Mouse (Mus musculus): ENCODE data around the gene Xpc.

Gene Xpc

GRCm38 (mm10) chr6:91515545-91516449, at the start of gene Xpc, which contains the start of gene Lsm3:
TSS of gene Xpc (minus strand) at chr6:91515888.
TSS of gene Lsm3 (plus strand) at chr6:91515928.
- DNase-seq, result peak; percentile 99

DNA sequence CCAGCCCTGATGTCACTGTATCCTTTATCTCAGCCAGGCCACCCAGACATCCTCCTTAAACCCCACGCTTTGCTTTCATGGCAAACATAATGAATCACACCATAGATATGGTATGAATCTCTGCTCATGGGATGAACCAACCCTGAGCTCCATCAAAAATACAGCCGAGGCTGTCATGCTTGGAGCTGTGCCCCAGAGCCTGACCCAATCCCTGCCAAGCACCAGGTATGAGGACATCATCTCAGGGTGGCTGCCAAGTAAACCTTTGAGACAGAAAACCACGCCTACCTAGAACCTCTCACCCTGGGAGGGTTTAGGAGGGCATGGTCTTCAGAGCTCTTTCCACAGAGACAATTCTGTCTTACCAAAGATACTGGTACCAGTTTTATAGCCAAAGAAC, 47.3 kb upstream of the Xpc start:
- DNase-seq, result no peak

DNA sequence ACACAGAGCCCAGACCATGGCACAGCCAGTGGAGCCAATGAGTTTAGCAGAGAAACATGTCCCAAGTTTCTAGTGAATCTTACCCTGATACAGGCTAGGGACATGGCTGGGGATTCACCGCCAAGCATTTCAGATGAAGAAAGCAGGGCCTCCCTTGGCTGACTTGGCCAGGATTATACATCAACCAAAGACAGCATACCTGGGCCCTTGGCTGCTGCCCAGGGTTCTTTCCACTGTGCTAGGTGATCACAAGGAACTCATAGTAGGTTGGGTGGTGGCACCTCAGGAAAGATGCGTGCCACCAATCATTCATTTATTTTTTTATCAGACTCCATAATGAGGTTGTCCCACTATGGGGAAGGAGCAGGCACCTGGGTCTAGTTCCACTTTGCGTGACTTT, 44.5 kb upstream of the Xpc start:
- no peak for DNase-seq

DNA sequence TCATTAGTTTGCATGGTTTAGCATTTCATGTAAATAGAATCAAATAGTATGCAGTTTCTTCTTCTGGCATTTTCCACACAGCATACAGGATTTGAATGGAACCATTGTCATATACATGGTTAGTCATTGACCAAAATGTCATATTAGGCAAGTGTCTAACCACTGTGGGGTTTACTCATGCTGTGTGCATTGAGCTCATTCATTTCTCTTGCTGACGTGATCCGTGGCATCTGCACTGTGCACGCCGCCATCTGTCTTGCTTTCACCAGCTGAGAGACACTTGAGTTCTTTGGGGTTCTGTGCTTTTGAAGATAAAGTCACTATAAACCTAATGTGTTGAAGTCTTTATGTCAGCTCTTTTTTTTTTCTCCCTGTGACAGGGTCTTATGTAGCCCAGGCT, 43.7 kb upstream of the Xpc start:
- no peak for DNase-seq

- no peak for DNase-seq
Measured at GRCm38 (mm10) chr6:91558565-91558964, 42.9 kb upstream of the Xpc start.

DNA sequence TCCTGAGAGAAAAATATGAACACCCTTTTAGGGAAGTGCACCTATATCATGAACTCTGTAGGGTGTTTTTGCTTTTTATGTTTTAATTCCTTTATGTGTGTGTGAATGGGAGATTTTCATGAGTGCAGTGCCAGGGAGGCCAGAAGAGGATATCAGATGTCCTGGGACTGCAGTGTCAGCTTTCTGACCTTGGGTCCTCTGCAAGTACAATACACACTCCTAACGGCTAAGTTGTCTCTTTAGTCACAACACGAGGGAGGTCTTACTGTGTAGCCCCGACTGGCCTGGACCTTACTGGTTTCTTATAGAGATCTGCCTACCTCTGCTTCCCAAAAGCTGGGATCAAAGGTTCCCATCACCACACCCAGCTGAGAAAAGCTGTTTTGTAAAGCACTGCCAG, 37.0 kb upstream of the Xpc start:
- no peak for DNase-seq

- DNase-seq, result no peak
Measured at GRCm38 (mm10) chr6:91551671-91552070, 36.0 kb upstream of the Xpc start.

- no peak for DNase-seq
Measured at GRCm38 (mm10) chr6:91549621-91550020, 33.9 kb upstream of the Xpc start.

- DNase-seq, result no peak
Measured at GRCm38 (mm10) chr6:91547313-91547712, 31.6 kb upstream of the Xpc start.

DNA sequence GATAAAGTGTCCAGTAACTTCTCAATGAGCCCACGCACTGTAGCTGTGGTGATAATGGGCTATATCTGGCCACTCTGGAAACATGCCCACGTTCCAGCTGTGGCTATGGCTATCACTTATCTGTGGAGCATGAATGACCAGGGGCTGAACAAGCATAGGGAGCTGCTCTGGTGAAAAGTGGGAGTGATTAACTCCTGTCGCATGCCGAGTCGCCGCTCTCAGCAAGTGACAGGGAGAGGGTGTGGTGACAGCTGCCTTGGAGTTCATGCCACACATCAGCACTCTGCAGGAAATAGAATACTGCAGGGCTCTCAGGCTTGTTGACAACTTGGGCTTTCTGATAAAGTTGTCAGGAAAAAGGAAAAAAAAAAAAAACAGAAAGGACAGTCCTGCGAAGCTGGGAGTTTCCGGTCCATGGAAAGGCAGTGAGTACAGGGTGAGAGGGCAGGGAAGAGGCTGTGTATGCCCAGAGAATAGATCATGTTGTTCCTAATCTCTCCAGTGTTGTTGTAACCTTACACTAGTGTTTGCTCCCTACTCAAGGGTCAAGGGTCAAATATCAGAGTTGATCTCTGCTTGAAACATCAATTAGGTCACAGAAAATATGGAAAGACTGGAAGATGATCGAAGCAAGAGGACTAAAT, 30.7 kb upstream of the Xpc start:
- no peak for DNase-seq

DNA sequence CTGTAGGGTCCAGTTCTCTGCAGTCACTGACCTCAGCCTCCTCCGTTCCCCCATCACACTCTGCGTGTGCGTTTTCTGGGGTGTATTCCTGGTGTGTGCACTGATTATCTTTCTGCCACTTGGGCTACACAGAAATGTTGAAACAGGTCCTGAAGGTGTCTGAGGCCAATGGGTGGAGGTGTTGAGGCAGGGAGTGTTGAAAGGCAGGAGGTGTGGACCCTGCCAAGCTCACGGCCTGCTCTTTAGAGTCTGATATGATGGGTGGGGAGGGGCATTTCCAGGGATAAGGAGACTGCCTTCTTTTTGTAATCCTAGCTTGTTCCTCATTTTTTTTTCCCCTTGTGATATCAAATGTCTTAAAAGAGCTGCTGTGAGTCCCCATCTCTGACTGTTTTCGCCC, 27.4 kb upstream of the Xpc start:
- DNase-seq, result no peak

- DNase-seq, result no peak
Measured at GRCm38 (mm10) chr6:91541276-91541675, 25.6 kb upstream of the Xpc start.

DNA sequence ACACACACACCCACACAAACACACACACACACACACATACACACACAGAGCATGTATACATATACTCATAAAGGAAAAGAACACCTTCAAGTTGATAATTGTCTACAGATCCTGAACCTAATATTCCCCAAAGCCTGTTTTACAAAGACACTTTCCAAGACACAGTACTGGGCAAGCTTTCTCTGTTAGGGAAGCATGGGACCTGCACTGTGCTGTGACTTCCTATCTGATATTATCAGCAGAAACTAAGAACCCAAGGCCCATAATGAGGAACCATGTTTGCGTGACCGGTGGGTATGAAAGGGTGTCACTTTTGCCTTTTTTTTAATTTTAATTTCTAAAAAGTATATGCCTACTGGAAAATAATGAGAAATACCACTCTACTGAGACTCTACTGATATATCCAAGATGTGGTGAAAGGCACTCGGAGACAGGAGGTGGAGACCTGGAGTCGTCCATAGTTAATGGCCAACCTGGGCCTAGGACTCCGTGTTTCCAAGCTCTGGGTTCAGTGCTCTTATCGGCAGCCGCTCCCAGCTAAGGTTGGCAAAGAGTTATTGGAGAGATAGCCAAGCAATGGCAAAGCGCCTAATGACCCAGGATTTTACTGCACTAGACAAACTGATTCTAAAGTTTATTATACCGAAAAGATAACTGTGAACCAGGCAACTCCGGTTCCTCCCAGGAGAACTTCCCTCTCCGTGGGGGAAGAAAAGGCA, 20.5 kb upstream of the Xpc start:
- no peak for DNase-seq

- DNase-seq, result no peak
Measured at GRCm38 (mm10) chr6:91535231-91535630, 19.5 kb upstream of the Xpc start.

DNA sequence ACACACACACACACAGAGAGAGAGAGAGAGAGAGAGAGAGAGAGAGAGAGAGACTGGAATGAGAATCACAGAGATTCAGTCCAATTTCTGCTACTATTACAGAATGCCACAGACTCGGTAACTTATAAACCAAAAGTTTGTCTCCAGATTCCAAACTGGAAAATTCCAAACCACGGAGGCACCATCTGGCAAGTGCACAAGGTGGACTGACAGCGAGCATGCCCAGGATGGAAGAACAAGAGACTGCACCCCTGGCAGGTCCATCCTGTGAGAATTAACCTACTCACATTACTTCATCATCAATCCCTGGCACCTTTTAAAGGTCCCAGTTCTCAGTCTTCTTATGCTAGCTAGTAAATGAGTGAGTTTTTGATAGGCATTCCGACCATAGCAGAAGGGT, 18.6 kb upstream of the Xpc start:
- no peak for DNase-seq

DNA sequence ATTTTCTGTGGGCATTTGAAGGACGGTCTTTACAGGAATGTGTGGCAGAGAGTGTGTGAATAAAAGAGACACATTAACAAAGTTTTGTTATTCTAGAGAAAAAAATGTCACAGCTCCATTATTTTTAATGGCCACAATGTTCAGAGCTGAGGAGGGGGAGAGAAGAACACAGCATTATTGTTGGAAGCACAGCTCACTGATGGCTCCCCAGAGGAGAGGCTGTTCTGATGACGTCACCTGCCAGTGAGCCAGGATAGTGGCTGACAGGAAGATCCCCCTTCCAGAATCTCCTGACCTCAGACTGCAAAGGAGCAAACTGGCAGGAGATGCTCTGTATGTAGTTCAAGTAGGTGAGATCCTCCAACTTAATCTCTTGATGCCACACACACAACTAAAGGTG, 18.1 kb upstream of the Xpc start:
- DNase-seq, result no peak

- DNase-seq, result no peak
Measured at GRCm38 (mm10) chr6:91533359-91533758, 17.7 kb upstream of the Xpc start.

DNA sequence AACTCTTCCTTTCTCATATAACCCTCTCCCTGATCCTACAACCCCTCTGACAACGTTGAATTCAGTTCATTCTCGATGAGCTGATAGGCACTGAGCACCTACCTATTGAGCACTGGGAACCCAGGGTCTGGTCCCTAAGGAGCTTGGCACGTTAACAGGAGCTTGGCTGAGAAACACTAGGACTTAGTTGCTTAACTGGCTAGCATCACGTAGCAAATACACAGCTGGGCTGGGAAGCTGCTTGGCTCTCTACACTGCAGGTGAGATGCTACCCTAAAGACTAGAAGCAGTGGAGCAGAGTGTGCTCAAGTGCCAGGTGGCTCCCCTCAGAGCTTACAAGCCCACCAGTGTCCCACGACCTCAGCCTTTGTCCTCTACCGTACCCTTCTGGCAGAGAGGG, 17.0 kb upstream of the Xpc start:
- DNase-seq, result no peak

- DNase-seq, result no peak
Measured at GRCm38 (mm10) chr6:91531276-91531675, 15.6 kb upstream of the Xpc start.

- no peak for DNase-seq
Measured at GRCm38 (mm10) chr6:91530673-91531072, 15.0 kb upstream of the Xpc start.

DNA sequence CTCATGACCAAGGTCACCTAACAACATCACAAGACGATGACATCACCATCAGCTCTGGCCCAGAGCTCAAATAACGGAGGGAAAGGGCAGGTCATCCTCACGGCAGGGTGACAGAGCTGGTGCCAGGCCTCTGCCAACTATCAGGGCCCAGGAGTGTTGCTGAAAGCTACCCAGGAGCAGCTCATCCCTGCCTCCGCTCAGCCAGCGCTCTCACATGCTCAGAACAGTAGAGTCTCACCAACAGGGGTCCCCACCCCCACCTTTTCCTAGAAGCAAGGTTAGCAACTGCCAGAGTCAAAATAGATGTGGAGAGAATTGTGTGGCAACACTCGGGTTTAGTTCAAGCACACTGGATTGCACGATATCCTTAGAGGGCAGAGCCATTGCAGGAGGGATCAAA, 12.6 kb upstream of the Xpc start:
- DNase-seq, result no peak

- DNase-seq, result peak; percentile 15
Measured at GRCm38 (mm10) chr6:91527227-91527860, 11.7 kb upstream of the Xpc start.

DNA sequence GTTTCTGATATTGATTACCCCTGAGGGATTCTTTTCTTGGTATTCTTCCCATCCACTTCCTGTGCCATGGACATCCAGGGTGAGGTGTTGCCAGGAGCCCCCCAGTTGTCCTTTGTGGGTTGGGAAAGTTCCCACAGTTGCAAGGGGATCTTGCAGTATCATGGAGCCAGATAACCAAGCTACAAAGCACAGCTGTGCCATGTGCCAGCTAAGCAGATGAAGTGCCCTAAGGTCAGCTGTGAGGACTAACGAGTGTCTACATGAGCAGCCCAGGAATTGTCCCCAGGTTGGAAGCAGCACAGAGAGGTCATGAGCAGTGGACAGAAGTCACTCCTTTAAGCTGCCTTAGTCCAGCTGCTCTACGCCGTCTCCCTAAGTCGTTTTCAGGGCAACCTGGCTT, 9.9 kb upstream of the Xpc start:
- no peak for DNase-seq
